Mouse (Mus musculus) central nervous system, embryonic 11.5 days (tissue): ENCODE data around the gene Bub1b. TPM values are rescaled to one million over a fixed set of nuclear protein-coding genes. Genes with fewer than 3 reads are reported as not detected.

Experiments
- polyA plus RNA-seq: library from polyadenylated mRNA; depleted of rRNA; stranded (reverse); fragments of >200 nt; gene quantifications from 2 replicates; pipeline ENCODE4 v1.2.3, GENCODE M21; 2012; rRNA removed

Bub1b gene
- 83.1 and 95.2 TPM in 2 replicates for polyA plus RNA-seq

DNA sequence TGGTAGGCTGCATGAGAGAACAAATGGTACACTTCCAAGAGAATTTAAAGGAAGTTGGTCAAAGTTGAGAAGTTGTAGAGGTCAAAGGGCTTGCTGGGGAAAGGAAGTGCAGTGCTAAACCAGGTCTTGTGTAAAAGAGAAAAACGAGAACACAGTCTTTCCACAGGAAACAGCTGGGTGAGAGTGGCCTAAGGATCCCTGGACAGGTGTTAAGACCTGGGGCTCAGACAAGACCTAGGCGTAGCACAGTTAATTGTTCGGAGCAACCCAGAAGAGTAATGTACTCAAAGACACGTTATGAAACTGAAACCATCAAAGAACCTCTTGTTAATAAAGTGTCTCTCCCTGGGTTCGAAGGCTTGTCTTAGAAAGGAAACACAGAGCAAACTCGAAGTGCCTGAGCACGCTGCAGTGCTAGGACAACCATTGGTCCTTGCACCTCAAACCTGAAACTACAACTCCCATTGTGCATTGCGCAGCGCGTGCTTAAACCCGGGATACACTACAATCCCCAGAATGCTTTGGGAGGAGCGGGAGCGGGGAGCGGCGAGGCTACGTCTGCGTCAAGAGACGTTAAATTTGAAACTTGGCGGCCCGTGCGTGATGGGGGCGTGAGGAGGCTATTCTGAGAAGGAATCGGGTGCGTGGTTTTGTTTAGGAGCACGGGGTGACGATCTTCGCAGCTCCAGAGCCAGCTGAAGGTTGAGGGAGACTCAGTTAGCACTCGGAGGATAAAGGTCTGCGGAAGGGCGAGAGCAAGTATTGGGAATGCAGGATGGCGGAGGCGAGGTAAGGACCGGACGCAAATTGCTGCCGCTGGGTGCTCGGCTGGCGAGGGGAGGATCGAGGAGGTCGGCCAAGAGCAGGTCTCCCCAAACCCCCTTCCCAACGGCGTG lies at the start of gene Bub1b:
Gene Bub1b (plus strand): TSS at position 539 of the 896 bp plus-strand sequence.

DNA sequence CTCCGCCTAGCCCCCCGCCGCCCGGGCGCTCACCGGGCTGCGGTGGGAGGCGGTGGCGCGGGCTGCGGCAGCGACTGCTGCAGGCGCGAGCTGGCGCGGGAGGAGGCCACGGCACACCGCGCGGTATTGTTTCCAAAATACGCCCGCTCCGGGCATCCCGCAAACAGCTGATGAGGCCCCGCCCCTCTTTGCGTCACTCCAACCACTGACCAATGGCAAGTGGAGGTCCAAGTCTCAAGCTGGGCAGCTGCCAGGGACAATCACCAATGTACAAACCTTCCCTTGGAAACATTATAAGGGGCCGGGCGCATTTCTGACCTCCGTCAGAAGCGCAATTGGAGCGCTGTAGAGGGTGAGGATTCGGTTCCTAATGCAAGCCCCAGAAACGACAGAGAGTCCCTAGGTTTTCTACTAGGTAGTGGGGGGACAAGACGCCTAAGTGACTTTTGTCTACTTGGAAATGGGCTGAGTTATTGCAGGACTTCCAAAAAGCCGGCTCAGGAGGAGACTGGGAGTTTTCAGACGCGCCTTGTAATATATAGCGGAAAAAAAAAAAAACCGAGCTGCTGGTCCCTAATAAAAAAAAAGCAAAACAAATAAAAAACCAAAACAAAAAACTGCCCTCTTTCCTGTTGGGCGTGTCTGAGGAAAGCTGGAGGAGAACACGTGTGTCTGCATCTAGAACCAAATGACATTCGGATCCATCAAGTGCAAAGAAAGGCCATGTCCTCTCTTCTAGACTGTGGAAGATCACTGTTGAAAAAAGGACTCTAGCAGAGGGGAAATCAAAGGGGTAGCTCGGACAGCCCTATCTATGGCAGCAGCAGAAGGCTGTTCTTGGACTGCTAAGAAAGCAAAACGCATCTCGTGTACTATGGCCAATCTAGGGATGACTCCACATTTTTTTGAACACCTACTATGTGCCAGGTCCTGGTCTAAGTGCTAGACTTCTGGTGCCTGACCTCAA lies 48.2 kb upstream of the Bub1b start, which contains the start of gene Bmf:
Gene Bmf (minus strand): TSS at position 181 of the 967 bp plus-strand sequence.

DNA sequence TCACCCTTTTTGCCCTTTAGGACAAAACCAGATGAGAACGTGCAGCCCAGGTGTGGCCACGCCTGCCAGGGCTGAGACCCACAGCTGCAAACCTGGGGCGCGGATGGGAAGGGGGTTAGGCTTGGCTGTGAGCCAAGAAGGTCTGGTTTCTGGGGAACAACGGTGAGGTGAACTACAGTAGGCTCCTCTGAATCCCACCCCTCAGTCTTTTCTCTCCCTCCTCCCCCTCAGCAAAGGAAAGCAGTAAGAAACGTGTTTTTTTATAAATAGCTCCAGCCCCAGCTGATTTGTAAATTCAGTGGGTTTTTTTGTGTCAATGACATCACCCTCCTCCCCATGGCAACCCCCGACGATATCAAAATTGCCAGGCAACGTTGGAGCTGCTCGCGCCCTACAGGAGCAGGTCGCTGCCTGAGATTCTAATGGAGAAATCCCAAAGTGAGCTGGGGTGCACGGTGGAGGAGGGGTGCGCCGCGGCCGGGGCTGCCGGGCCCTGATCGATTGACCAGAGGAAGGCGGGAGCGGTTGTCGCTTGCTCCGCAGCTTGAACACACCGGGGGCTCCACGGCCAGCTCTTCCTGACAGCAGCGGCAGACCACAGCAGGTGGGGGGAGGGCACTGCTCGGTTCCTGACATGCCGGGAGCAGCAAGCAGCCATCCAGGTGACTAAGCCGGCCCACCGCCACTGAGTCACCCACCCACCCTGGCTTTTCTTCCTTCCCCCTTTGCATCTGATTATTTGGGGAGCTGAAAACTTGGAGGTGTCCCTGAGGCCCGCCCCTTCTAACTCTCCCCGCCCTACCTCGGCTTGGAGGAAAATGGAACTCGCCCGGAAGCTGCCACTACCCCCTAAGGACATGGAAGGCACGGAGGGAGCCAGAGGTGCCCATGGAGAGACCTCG lies 65.1 kb downstream of the Bub1b start, which contains the start of gene Pak6:
Gene Pak6 (plus strand): TSS at position 402 of the 902 bp plus-strand sequence.

Other genes with a start within 250 kb of the Bub1b start
- gene Gpr176, start 224.8 kb upstream of the Bub1b start, polyA plus RNA-seq: 0.11 and 0.25 TPM in 2 replicates
- 16.1 and 21.0 TPM in 2 replicates for gene Eif2ak4, start 209.6 kb upstream of the Bub1b start, polyA plus RNA-seq
- 199 and 288 TPM in 2 replicates for gene Srp14, start 118.5 kb upstream of the Bub1b start, polyA plus RNA-seq
- gene Bmf, start 48.5 kb upstream of the Bub1b start, polyA plus RNA-seq: 10.3 and 20.1 TPM in 2 replicates
- 1.4 TPM in 2 replicates for gene Pak6, start 65.1 kb downstream of the Bub1b start, polyA plus RNA-seq
- 0.05 TPM in 1 of 2 replicates, not detected in the other for gene Ankrd63, start 105.8 kb downstream of the Bub1b start, polyA plus RNA-seq
- gene Plcb2, start 130.2 kb downstream of the Bub1b start, polyA plus RNA-seq: 1.4 and 1.9 TPM in 2 replicates
- 10.9 and 11.3 TPM in 2 replicates for gene Inafm2, start 147.5 kb downstream of the Bub1b start, polyA plus RNA-seq
- gene Ccdc9b, start 164.4 kb downstream of the Bub1b start, polyA plus RNA-seq: 2.1 TPM in 2 replicates
- 0.14 TPM in 1 of 2 replicates, not detected in the other for gene Phgr1, start 174.6 kb downstream of the Bub1b start, polyA plus RNA-seq
- gene Disp2, start 181.5 kb downstream of the Bub1b start, polyA plus RNA-seq: 10.1 and 11.3 TPM in 2 replicates
- gene Knstrn, start 215.8 kb downstream of the Bub1b start, polyA plus RNA-seq: 124 and 196 TPM in 2 replicates